Mouse (Mus musculus) lung, postnatal 0 days (tissue): ENCODE results near the gene Ulk2. TPM values are rescaled to one million over a fixed set of nuclear protein-coding genes. Genes with fewer than 3 reads are reported as not detected.
"Not testable (repeated sequence)": the region's sequence is repeated elsewhere in the genome, so short reads cannot be mapped to it uniquely, and the experiment has no call there.

Experiments used
- ATAC-seq: fragments of 200-750 bp; cut with Nextera tagmentation; 2 replicates; pipeline ENCODE4 v1.8.0; 2017; ENCODE audit warnings: moderate library complexity
- DNase-seq: peaks from one replicate; pipeline ENCODE4 v3.0.0-alpha.2; 2016; ENCODE audit warnings: low spot score
- H3K27ac ChIP-seq: fragments of 300-500 bp; sonication (generic); 2 replicates; pipeline ENCODE4 v1.5.1; 2014; ENCODE audit warnings: antibody characterized with exemption, mild to moderate bottlenecking, low read length, mixed read lengths
- H3K27me3 ChIP-seq: fragments of 300-500 bp; sonication (generic); replicated peaks from 2 replicates; pipeline ENCODE4 v1.6.1; 2014; ENCODE audit warnings: low read length, mixed read lengths; ENCODE audit not compliant: insufficient read depth
- H3K36me3 ChIP-seq: fragments of 300-500 bp; sonication (generic); 2 replicates; pipeline ENCODE4 v1.6.1; 2014; ENCODE audit warnings: low read length, mixed read lengths; ENCODE audit not compliant: insufficient read depth
- H3K4me1 ChIP-seq: fragments of 300-500 bp; sonication (generic); 2 replicates; pipeline ENCODE4 v1.6.1; 2014; ENCODE audit warnings: antibody characterized with exemption, low read depth, low read length, mixed read lengths; ENCODE audit not compliant: insufficient read depth
- H3K4me2 ChIP-seq: fragments of 300-500 bp; sonication (generic); replicated peaks from 2 replicates; pipeline ENCODE4 v1.6.1; 2014; ENCODE audit warnings: low read depth, mild to moderate bottlenecking, low read length, moderate library complexity, mixed read lengths
- H3K4me3 ChIP-seq: fragments of 300-500 bp; sonication (generic); 2 replicates; pipeline ENCODE4 v1.5.1; 2014; ENCODE audit warnings: low read depth, low read length
- H3K9ac ChIP-seq: fragments of 300-500 bp; sonication (generic); replicated peaks from 2 replicates; pipeline ENCODE4 v1.6.1; 2014; ENCODE audit warnings: low read depth, mild to moderate bottlenecking
- H3K9me3 ChIP-seq: fragments of 300-500 bp; sonication (generic); 2 replicates; pipeline ENCODE4 v1.6.1; 2016; ENCODE audit warnings: low read length, mixed read lengths
- CTCF ChIP-seq: IDR thresholded peaks from 2 replicates; pipeline ENCODE4 v1.5.1; 2016; ENCODE audit warnings: antibody characterized with exemption, mild to moderate bottlenecking
- EP300 ChIP-seq: IDR thresholded peaks from 2 replicates; pipeline ENCODE4 v1.6.1; 2016; ENCODE audit warnings: antibody characterized with exemption, mild to moderate bottlenecking, control low read depth
- WGBS: fragments of 180-500 bp; shearing (Covaris S2); extraction: QIAGEN DNeasy Blood & Tissue Kit; methylation state at CpG from one replicate; pipeline ENCODE4 v1.1.7; 2014; 5-methylcytosine and 5-hydroxymethylcytosine counted together
- polyA plus RNA-seq: library from polyadenylated mRNA; unstranded; fragments of >200 nt; fragmentation: Nextera tagmentation; extraction: Ambion mirVana; gene quantifications from 2 replicates; pipeline ENCODE4 v1.2.1, GENCODE M21; 2015

Ulk2 gene
- polyA plus RNA-seq, 1 experiment from 2014 or later, result 10.9 TPM

GRCm38 (mm10) chr11:61840663-61841062, 14.2 kb downstream of the Ulk2 start:
- 58% methylated on average over 3 of the region's 3 CpGs for WGBS
- ATAC-seq, H3K4me3 ChIP-seq, H3K27me3 ChIP-seq, DNase-seq, H3K27ac ChIP-seq, H3K4me2 ChIP-seq, H3K9me3 ChIP-seq, H3K4me1 ChIP-seq, H3K9ac ChIP-seq, H3K36me3 ChIP-seq: not testable (repeated sequence)
- TF ChIP-seq CTCF, result 0 out of 2 replicates have a peak, but pooled peaks have one; percentile 3

GRCm38 (mm10) chr11:61839940-61840339, 14.9 kb downstream of the Ulk2 start:
- no peak overlapping the region for H3K27ac ChIP-seq
- ATAC-seq (no peak), DNase-seq (no peak)
- no peak for TF ChIP-seq CTCF
- no peak for TF ChIP-seq EP300
- no peak overlapping the region for H3K4me2 ChIP-seq
- H3K9ac ChIP-seq, result no peak overlapping the region
- 0 out of 2 replicates have a peak, but pooled peaks cover 5% of the 10 kb centered on the region for H3K36me3 ChIP-seq
- H3K4me1 ChIP-seq, result no peaks in the 10 kb centered on the region
- H3K9me3 ChIP-seq, result no peaks in the 10 kb centered on the region
- no peak overlapping the region for H3K4me3 ChIP-seq
- no peaks in the 10 kb centered on the region for H3K27me3 ChIP-seq

- Histone ChIP-seq H3K4me2 (no peak overlapping the region), H3K36me3 (0 out of 2 replicates have a peak, but pooled peaks cover 5% of the 10 kb centered on the region), H3K9ac (no peak overlapping the region), H3K27ac (no peak overlapping the region), H3K9me3 (no peaks in the 10 kb centered on the region), H3K27me3 (no peaks in the 10 kb centered on the region), H3K4me3 (no peak overlapping the region), H3K4me1 (no peaks in the 10 kb centered on the region)
- no peak for ATAC-seq
- TF ChIP-seq CTCF (no peak), EP300 (no peak)
- WGBS, result 96% methylated on average over 1 of the region's 1 CpGs
- no peak for DNase-seq
Measured at GRCm38 (mm10) chr11:61839182-61839581, 15.7 kb downstream of the Ulk2 start.

- H3K4me3 ChIP-seq, result no peak overlapping the region
- H3K27me3 ChIP-seq, result no peaks in the 10 kb centered on the region
- DNase-seq (no peak), ATAC-seq (no peak)
- H3K27ac ChIP-seq, result no peak overlapping the region
- no peaks in the 10 kb centered on the region for H3K9me3 ChIP-seq
- no peak overlapping the region for H3K9ac ChIP-seq
- H3K4me2 ChIP-seq, result no peak overlapping the region
- TF ChIP-seq CTCF (no peak), EP300 (no peak)
- WGBS, result 54% methylated on average over 4 of the region's 4 CpGs
- peaks cover 24% of the 10 kb centered on the region for H3K36me3 ChIP-seq
- no peaks in the 10 kb centered on the region for H3K4me1 ChIP-seq
Measured at GRCm38 (mm10) chr11:61809793-61810192, 45.1 kb downstream of the Ulk2 start.

GRCm38 (mm10) chr11:61808551-61809117, 46.2 kb downstream of the Ulk2 start:
- H3K4me1 ChIP-seq, result no peaks in the 10 kb centered on the region
- no peak overlapping the region for H3K27ac ChIP-seq
- peak; percentile 72 for DNase-seq
- TF ChIP-seq EP300 (no peak), CTCF (no peak)
- H3K4me3 ChIP-seq, result no peak overlapping the region
- 0 out of 2 replicates have a peak overlapping the region, but pooled peaks have one; percentile 8 for H3K9ac ChIP-seq
- whole genome bisulfite sequencing, result 51% methylated on average over 2 of the region's 2 CpGs
- ATAC-seq, result peak; percentile 35
- H3K36me3 ChIP-seq, result peaks cover 24% of the 10 kb centered on the region
- H3K27me3 ChIP-seq, result no peaks in the 10 kb centered on the region
- H3K4me2 ChIP-seq, result no peak overlapping the region
- H3K9me3 ChIP-seq, result no peaks in the 10 kb centered on the region

- Histone ChIP-seq H3K27ac (no peak overlapping the region), H3K9me3 (no peaks in the 10 kb centered on the region), H3K4me2 (no peak overlapping the region), H3K4me1 (no peaks in the 10 kb centered on the region), H3K9ac (no peak overlapping the region), H3K4me3 (no peak overlapping the region), H3K36me3 (peaks cover 29% of the 10 kb centered on the region; the same call in 1 of the 2 replicates), H3K27me3 (no peaks in the 10 kb centered on the region)
- WGBS, result 55% methylated on average over 1 of the region's 1 CpGs
- ATAC-seq, result no peak
- DNase-seq, result no peak
- TF ChIP-seq CTCF, result no peak
- no peak for TF ChIP-seq EP300
Measured at GRCm38 (mm10) chr11:61793441-61793840, 61.4 kb downstream of the Ulk2 start.

- DNase-seq, result no peak
- H3K4me2 ChIP-seq, result no peak overlapping the region
- 100% methylated on average over 1 of the region's 1 CpGs for WGBS
- H3K4me3 ChIP-seq, result no peak overlapping the region
- TF ChIP-seq CTCF (no peak), EP300 (no peak)
- H3K4me1 ChIP-seq, result no peaks in the 10 kb centered on the region
- no peak for ATAC-seq
- H3K9me3 ChIP-seq, result no peaks in the 10 kb centered on the region
- H3K27ac ChIP-seq, result no peak overlapping the region
- H3K9ac ChIP-seq, result no peak overlapping the region
- peaks cover 26% of the 10 kb centered on the region for H3K36me3 ChIP-seq
- H3K27me3 ChIP-seq, result no peaks in the 10 kb centered on the region
Measured at GRCm38 (mm10) chr11:61788550-61788949, 66.3 kb downstream of the Ulk2 start.

GRCm38 (mm10) chr11:61782526-61782925, 72.3 kb downstream of the Ulk2 start:
- peaks cover 21% of the 10 kb centered on the region for H3K36me3 ChIP-seq
- H3K9me3 ChIP-seq, H3K27me3 ChIP-seq, H3K27ac ChIP-seq, ATAC-seq, H3K4me3 ChIP-seq, DNase-seq, H3K4me2 ChIP-seq, H3K4me1 ChIP-seq, H3K9ac ChIP-seq: not testable (repeated sequence)
- WGBS, result 97% methylated on average over 3 of the region's 3 CpGs
